Mouse (Mus musculus) megakaryocyte, adult 5-6 weeks (primary cell): Measurements from ENCODE around the gene Olfr924. TPM values are rescaled to one million over a fixed set of nuclear protein-coding genes. Genes with fewer than 3 reads are reported as not detected.
A peak's percentile ranks its signal among the peaks of the same experiment; 100 is the strongest.
"Not testable (repeated sequence)": the region's sequence is repeated elsewhere in the genome, so short reads cannot be mapped to it uniquely, and the experiment has no call there.

Source experiments
- ATAC-seq: 2 replicates; pipeline ENCODE4 v1.8.0; 2016; ENCODE audit warnings: mild to moderate bottlenecking, inconsistent platforms; ENCODE audit not compliant: poor library complexity, severe bottlenecking
- total RNA-seq, 2 experiments: library from RNA; stranded (forward) in 1 of 2; stranded (reverse) in 1 of 2; fragments of 153-499, 151-499 nt in 1 of 2; fragments of 221-1000, 200-1000 nt in 1 of 2; gene quantifications; 2 replicates each; pipeline versions ENCODE4 v1.2.3 to v1.2.4; 2015 to 2017

Olfr924 gene
- not detected in 2 replicates for total RNA-seq (2015)
- total RNA-seq (2017) = not detected in 2 replicates

- ATAC-seq = no peak
Measured at GRCm38 (mm10) chr9:38844149-38844548, at the start of gene Olfr924. Gene Olfr924 (plus strand): TSS chr9:38844449.

- no peak for ATAC-seq
Measured at GRCm38 (mm10) chr9:38805696-38806095, 38.6 kb upstream of the Olfr924 start.

GRCm38 (mm10) chr9:38814314-38814713 lies 29.9 kb upstream of the Olfr924 start, which contains the start of gene Olfr922:
Gene Olfr922 (plus strand): TSS chr9:38814614.
- no peak for ATAC-seq

GRCm38 (mm10) chr9:38815458-38815986 lies 28.7 kb upstream of the Olfr924 start:
- ATAC-seq = 0 out of 2 replicates have a peak, but pooled peaks have one; percentile 21

- ATAC-seq = no peak
Measured at GRCm38 (mm10) chr9:38826245-38826644, 18.0 kb upstream of the Olfr924 start, which contains the start of gene Olfr923. Gene Olfr923 (plus strand): TSS chr9:38826545.

- ATAC-seq = no peak
Measured at GRCm38 (mm10) chr9:38833027-38833426, 11.2 kb upstream of the Olfr924 start.

GRCm38 (mm10) chr9:38854760-38855159 lies 10.5 kb downstream of the Olfr924 start, which contains the start of gene Olfr26:
Gene Olfr26 (plus strand): TSS chr9:38855060.
- no peak for ATAC-seq

GRCm38 (mm10) chr9:38874880-38875279 lies 30.6 kb downstream of the Olfr924 start:
- ATAC-seq = not testable (repeated sequence)

- ATAC-seq = no peak
Measured at GRCm38 (mm10) chr9:38876826-38877225, 32.6 kb downstream of the Olfr924 start, which contains the start of gene Olfr926. Gene Olfr926 (plus strand): TSS chr9:38877126.

Other genes starting within 250 kb of the Olfr924 start
- gene Olfr914, start 239.3 kb upstream of the Olfr924 start, total RNA-seq (2015) = not detected in 2 replicates
- gene Olfr914, start 239.3 kb upstream of the Olfr924 start, total RNA-seq (2017) = not detected in 2 replicates
- not detected in 2 replicates for gene Olfr916, start 184.6 kb upstream of the Olfr924 start, total RNA-seq (2015)
- gene Olfr916, start 184.6 kb upstream of the Olfr924 start, total RNA-seq (2017) = not detected in 2 replicates
- not detected in 2 replicates for gene Olfr917, start 178.6 kb upstream of the Olfr924 start, total RNA-seq (2015)
- not detected in 2 replicates for gene Olfr917, start 178.6 kb upstream of the Olfr924 start, total RNA-seq (2017)
- not detected in 2 replicates for gene Olfr918, start 169.8 kb upstream of the Olfr924 start, total RNA-seq (2015)
- gene Olfr918, start 169.8 kb upstream of the Olfr924 start, total RNA-seq (2017) = not detected in 2 replicates
- gene Olfr919, start 140.8 kb upstream of the Olfr924 start, total RNA-seq (2015) = not detected in 2 replicates
- not detected in 2 replicates for gene Olfr919, start 140.8 kb upstream of the Olfr924 start, total RNA-seq (2017)
- gene Vwa5a, start 126.2 kb upstream of the Olfr924 start, total RNA-seq (2015) = 65.7 and 75.8 TPM in 2 replicates
- gene Vwa5a, start 126.2 kb upstream of the Olfr924 start, total RNA-seq (2017) = 110 and 111 TPM in 2 replicates
- 0.50 and 0.76 TPM in 2 replicates for gene Olfr920, start 92.2 kb upstream of the Olfr924 start, total RNA-seq (2015)
- 0.12 and 0.48 TPM in 2 replicates for gene Olfr920, start 92.2 kb upstream of the Olfr924 start, total RNA-seq (2017)
- not detected in 2 replicates for gene Olfr921, start 71.4 kb upstream of the Olfr924 start, total RNA-seq (2015)
- gene Olfr921, start 71.4 kb upstream of the Olfr924 start, total RNA-seq (2017) = 0.07 TPM in 1 of 2 replicates, not detected in the other
- gene Olfr922, start 29.8 kb upstream of the Olfr924 start, total RNA-seq (2015) = not detected in 2 replicates
- gene Olfr922, start 29.8 kb upstream of the Olfr924 start, total RNA-seq (2017) = not detected in 2 replicates
- not detected in 2 replicates for gene Olfr923, start 17.9 kb upstream of the Olfr924 start, total RNA-seq (2015)
- gene Olfr923, start 17.9 kb upstream of the Olfr924 start, total RNA-seq (2017) = not detected in 2 replicates
- gene Olfr26, start 10.6 kb downstream of the Olfr924 start, total RNA-seq (2015) = not detected in 2 replicates
- not detected in 2 replicates for gene Olfr26, start 10.6 kb downstream of the Olfr924 start, total RNA-seq (2017)
- not detected in 2 replicates for gene Olfr926, start 32.7 kb downstream of the Olfr924 start, total RNA-seq (2015)
- gene Olfr926, start 32.7 kb downstream of the Olfr924 start, total RNA-seq (2017) = not detected in 2 replicates
- not detected in 2 replicates for gene Olfr930, start 85.4 kb downstream of the Olfr924 start, total RNA-seq (2015)
- not detected in 2 replicates for gene Olfr930, start 85.4 kb downstream of the Olfr924 start, total RNA-seq (2017)
- not detected in 2 replicates for gene Olfr933, start 127.9 kb downstream of the Olfr924 start, total RNA-seq (2015)
- not detected in 2 replicates for gene Olfr933, start 127.9 kb downstream of the Olfr924 start, total RNA-seq (2017)
- gene Olfr934, start 143.9 kb downstream of the Olfr924 start, total RNA-seq (2015) = not detected in 2 replicates
- gene Olfr934, start 143.9 kb downstream of the Olfr924 start, total RNA-seq (2017) = not detected in 2 replicates
- gene Olfr935, start 155.2 kb downstream of the Olfr924 start, total RNA-seq (2015) = not detected in 2 replicates
- gene Olfr935, start 155.2 kb downstream of the Olfr924 start, total RNA-seq (2017) = not detected in 2 replicates
- not detected in 2 replicates for gene Olfr146, start 178.9 kb downstream of the Olfr924 start, total RNA-seq (2015)
- not detected in 2 replicates for gene Olfr146, start 178.9 kb downstream of the Olfr924 start, total RNA-seq (2017)
- not detected in 2 replicates for gene Olfr937, start 220.5 kb downstream of the Olfr924 start, total RNA-seq (2015)
- not detected in 2 replicates for gene Olfr937, start 220.5 kb downstream of the Olfr924 start, total RNA-seq (2017)
- not detected in 2 replicates for gene Olfr938, start 234.4 kb downstream of the Olfr924 start, total RNA-seq (2015)
- gene Olfr938, start 234.4 kb downstream of the Olfr924 start, total RNA-seq (2017) = not detected in 2 replicates